Mouse (Mus musculus) embryonic facial prominence, embryonic 14.5 days (tissue): ENCODE measurements around the gene E130208F15Rik. TPM values are rescaled to one million over a fixed set of nuclear protein-coding genes. Genes with fewer than 3 reads are reported as not detected.

Source experiments
- ATAC-seq: fragments of 200-750 bp; cut with Nextera tagmentation; 2 replicates; pipeline ENCODE4 v1.8.0; 2017; ENCODE audit warnings: low read depth, moderate number of reproducible peaks, moderate TSS enrichment
- DNase-seq: peaks from one replicate; pipeline ENCODE4 v3.0.0-alpha.2; 2015; ENCODE audit warnings: low spot score
- H3K27ac ChIP-seq: fragments of 300-500 bp; sonication (generic); replicated peaks from 2 replicates; pipeline ENCODE4 v1.5.1; 2014; ENCODE audit warnings: low read depth, mild to moderate bottlenecking, low read length, moderate library complexity
- H3K27me3 ChIP-seq: fragments of 300-500 bp; sonication (generic); replicated peaks from 2 replicates; pipeline ENCODE4 v1.6.1; 2014; ENCODE audit warnings: low read length; ENCODE audit not compliant: control insufficient read depth, insufficient read depth
- H3K36me3 ChIP-seq: fragments of 300-500 bp; sonication (generic); 2 replicates; pipeline ENCODE4 v1.6.1; 2014; ENCODE audit warnings: low read length, mixed read lengths; ENCODE audit not compliant: control insufficient read depth, insufficient read depth
- H3K4me1 ChIP-seq: fragments of 300-500 bp; sonication (generic); 2 replicates; pipeline ENCODE4 v1.6.1; 2014; ENCODE audit warnings: antibody characterized with exemption, low read length; ENCODE audit not compliant: control insufficient read depth, insufficient read depth
- H3K4me2 ChIP-seq: fragments of 300-500 bp; sonication (generic); 2 replicates; pipeline ENCODE4 v1.6.1; 2014; ENCODE audit warnings: low read depth, mild to moderate bottlenecking, low read length, moderate library complexity, mixed read lengths
- H3K4me3 ChIP-seq: fragments of 300-500 bp; sonication (generic); 2 replicates; pipeline ENCODE4 v1.5.1; 2014; ENCODE audit warnings: low read depth, mild to moderate bottlenecking, low read length
- H3K9ac ChIP-seq: fragments of 300-500 bp; sonication (generic); 2 replicates; pipeline ENCODE4 v1.6.1; 2014; ENCODE audit warnings: low read depth, mild to moderate bottlenecking, low read length, moderate library complexity, mixed read lengths
- H3K9me3 ChIP-seq: fragments of 300-500 bp; sonication (generic); 2 replicates; pipeline ENCODE4 v1.6.1; 2016; ENCODE audit warnings: low read length; ENCODE audit not compliant: control insufficient read depth
- WGBS: fragments of 180-500 bp; shearing (Covaris S2); extraction: QIAGEN DNeasy Blood & Tissue Kit; methylation state at CpG from one replicate; pipeline ENCODE4 v1.1.7; 2014; 5-methylcytosine and 5-hydroxymethylcytosine counted together
- polyA plus RNA-seq: library from polyadenylated mRNA; unstranded; fragments of >200 nt; fragmentation: Nextera tagmentation; extraction: Ambion mirVana; gene quantifications from 2 replicates; pipeline ENCODE4 v1.2.1, GENCODE M21; 2014

E130208F15Rik gene
- polyA plus RNA-seq, 1 experiment from 2014 or later, result not detected

DNA sequence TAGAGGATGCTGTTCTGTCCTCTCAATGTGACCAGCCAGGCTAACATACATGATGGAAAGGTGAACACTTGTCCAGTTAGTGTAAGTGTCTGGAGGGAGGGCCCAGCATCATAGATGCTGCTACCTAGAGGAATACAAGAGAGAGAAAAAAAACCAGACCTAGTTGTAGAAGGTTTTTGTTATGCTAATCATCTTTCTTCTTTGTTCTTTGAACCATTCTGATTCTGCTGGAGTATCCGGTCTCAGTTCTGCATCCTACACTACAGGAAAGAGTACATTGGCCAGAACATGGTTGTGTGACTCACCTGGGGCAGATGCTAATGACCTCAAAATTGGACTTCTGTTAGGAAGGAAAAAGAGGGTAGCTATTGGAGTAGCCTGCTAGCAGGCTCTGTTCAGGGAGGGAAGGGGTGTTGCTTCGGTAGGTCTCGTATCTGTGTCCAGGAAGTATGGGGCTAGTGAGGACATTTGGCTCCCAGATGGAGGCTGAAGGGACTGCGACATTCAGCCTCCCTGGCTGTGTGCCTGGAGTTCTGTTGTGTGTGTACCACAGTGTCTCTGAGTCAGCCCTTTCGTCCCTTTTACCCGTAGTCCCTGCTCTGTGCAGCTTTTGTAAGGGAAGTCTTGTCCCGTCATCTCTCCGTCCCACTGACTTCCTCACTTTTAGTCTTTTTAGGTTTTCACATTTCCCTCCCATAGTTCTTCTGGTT is 34.7 kb upstream of the E130208F15Rik start:
- peaks cover 5% of the 10 kb centered on the region; the same call in 1 of the 2 replicates for H3K4me1 ChIP-seq
- no peak overlapping the region for H3K9ac ChIP-seq
- ATAC-seq (no peak), DNase-seq (peak; percentile 12)
- H3K4me2 ChIP-seq, result no peak overlapping the region
- no peak overlapping the region for H3K4me3 ChIP-seq
- H3K9me3 ChIP-seq, result no peaks in the 10 kb centered on the region
- H3K27me3 ChIP-seq, result no peaks in the 10 kb centered on the region
- no peak overlapping the region for H3K27ac ChIP-seq
- H3K36me3 ChIP-seq, result no peaks in the 10 kb centered on the region
- 54% methylated on average over 8 of the region's 8 CpGs for whole genome bisulfite sequencing

DNA sequence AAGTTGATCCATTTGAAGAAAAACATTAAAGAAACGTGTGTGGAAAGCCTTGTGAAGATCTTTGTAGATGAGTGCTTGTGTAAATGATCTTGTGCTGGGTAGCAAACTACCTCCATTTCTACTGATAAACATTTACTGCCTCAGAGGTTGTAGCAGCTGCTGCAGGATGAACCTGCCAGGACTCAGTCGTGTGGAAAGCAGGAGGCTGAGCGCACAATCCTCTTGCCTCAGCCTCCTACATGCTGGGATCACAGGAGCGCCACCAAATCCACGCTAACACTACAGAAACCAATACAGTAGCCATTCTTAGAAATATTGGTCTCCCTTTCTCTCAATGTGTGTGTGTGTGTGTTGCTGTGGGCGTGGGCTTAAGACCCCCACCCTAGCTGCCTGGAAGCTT is 33.5 kb upstream of the E130208F15Rik start:
- no peaks in the 10 kb centered on the region for H3K27me3 ChIP-seq
- no peak overlapping the region for H3K4me2 ChIP-seq
- no peak for ATAC-seq
- peaks cover 5% of the 10 kb centered on the region for H3K4me1 ChIP-seq
- H3K27ac ChIP-seq, result no peak overlapping the region
- H3K9me3 ChIP-seq, result no peaks in the 10 kb centered on the region
- no peaks in the 10 kb centered on the region for H3K36me3 ChIP-seq
- no peak overlapping the region for H3K9ac ChIP-seq
- H3K4me3 ChIP-seq, result no peak overlapping the region
- DNase-seq, result no peak
- WGBS, result 62% methylated on average over 6 of the region's 6 CpGs

DNA sequence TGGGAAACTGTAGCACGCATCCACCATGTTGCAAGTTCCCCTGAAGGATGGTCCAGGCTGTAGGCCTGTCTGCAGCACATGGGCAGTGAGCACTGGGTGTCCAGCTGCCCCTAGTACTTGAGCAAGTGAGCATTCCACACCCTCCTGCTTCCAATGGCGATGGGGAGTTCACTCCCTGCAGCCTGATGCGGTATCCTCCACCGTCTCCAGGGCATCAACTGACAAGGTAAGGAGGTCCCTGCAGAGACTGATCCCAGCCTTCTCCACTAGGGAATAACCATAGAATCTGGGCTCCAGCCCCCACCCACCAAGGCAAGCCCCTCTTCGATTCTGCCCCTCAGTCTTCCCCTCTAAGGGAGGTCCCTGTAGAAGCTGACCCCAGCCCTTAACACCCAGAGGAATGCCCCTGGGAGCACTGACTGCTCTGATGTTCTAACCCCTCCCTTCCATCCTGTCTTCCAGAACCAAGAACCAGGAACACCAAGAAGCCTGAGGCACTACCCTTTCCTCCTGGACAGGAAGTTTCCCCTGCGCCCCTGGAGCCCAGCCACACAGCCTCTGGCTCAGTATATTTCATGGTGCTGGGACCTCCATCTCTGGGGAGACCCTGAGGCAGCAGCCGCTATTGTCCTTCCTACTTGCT is 32.3 kb upstream of the E130208F15Rik start:
- H3K4me2 ChIP-seq, result no peak overlapping the region
- H3K36me3 ChIP-seq, result peaks cover 8% of the 10 kb centered on the region
- H3K27ac ChIP-seq, result 0 out of 2 replicates have a peak overlapping the region, but pooled peaks have one; percentile 24
- no peak overlapping the region for H3K9ac ChIP-seq
- H3K27me3 ChIP-seq, result no peaks in the 10 kb centered on the region
- DNase-seq (no peak), ATAC-seq (no peak)
- H3K4me1 ChIP-seq, result peaks cover 5% of the 10 kb centered on the region
- H3K4me3 ChIP-seq, result no peak overlapping the region
- no peaks in the 10 kb centered on the region for H3K9me3 ChIP-seq
- WGBS, result 58% methylated on average over 7 of the region's 7 CpGs

DNA sequence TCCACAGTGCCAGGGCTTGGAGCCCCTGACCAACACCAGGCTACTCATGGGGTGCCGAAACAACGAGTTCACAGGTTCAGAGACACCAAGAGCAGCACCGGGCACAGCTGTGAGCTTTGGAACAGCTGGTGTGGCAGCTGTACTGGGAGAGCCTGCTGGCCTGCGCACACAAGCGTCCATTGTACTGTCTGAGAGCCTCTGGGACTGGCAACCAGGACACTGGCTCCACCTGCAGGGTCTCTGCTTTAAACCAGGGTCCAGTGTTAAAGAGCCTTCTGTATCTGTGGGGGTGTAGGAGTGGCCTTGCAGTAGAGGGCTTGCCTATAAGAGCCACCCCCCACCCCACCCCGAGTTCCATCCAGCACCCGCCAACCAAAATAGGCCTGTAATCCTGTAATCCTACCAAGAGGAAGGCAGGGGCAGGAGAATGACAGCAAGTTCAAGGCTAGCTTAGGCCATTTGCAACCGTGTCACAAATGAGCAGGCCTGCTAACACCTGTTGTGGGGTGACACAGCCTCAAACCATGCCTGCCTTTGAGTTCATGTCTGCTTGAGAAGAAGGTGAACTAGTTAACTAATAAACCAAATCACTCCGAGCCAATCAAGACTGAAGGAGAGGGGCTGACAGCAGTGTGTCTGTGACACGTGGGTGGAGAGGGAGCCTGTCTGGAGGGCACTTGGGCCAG is 31.7 kb upstream of the E130208F15Rik start:
- peak; percentile 82 for DNase-seq
- Histone ChIP-seq H3K27ac (0 out of 2 replicates have a peak overlapping the region, but pooled peaks have one; percentile 24), H3K4me3 (no peak overlapping the region), H3K9ac (no peak overlapping the region), H3K27me3 (no peaks in the 10 kb centered on the region), H3K4me2 (no peak overlapping the region), H3K4me1 (peaks cover 5% of the 10 kb centered on the region), H3K36me3 (peaks cover 15% of the 10 kb centered on the region), H3K9me3 (no peaks in the 10 kb centered on the region)
- 38% methylated on average over 10 of the region's 10 CpGs for WGBS
- ATAC-seq, result peak; percentile 80

DNA sequence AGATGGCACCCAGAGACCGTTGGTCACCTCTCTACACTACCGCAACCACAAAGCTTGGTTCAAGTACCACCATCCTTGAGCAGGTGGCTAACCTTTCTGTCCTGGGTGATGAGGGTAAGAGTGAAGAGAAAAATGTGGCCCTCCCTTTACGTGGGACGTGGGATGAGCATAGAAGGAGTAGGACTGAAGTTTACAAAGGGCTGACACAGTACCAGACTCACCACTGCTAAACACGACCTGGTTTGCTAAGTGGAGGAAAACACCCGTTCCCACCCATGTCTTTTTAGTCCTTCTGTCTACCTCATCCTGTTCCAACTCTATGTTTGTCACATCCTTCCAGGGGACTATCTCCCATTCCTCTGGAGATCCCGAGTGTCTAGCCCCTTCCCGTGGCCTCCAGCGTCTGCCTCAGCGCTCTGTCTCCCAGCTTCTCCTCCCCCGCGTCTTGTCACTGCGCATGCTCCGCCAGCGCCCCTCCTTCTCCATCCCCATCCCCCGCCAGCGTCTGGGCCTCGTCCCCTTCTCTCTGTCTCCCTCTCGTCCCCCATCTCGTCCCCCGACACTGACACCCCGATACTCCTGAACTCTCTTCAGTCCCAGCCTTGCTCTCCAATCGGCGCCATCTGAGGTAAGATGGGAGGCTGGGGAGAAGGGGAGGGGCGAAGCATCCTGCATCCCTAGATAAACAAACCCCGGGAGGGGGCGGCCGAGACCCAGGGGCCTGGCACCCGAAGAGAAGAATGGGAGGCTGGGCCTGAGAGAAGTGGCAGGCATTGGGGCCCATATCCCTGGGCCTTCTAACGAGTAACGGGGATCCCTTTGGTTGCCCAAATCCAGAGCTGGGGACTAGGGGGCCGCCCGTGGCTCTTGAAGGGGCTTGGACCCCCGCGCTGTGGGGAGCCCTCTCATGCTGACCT is 30.1 kb upstream of the E130208F15Rik start, which contains the start of gene Clip3:
Gene Clip3 (plus strand): TSS at position 514 of the 917 bp plus-strand sequence.
- Histone ChIP-seq H3K4me3 (peak within 1 kb of the TSS; percentile 61), H3K27ac (peak within 1 kb of the TSS; percentile 45), H3K9me3 (no peaks in the 10 kb centered on the region), H3K4me2 (peak within 1 kb of the TSS; percentile 74), H3K9ac (peak within 1 kb of the TSS; percentile 76), H3K4me1 (peaks cover 5% of the 10 kb centered on the region), H3K27me3 (no peaks in the 10 kb centered on the region), H3K36me3 (peaks cover 31% of the 10 kb centered on the region)
- peak; percentile 86 for ATAC-seq
- 6% methylated on average over 31 of the region's 35 CpGs for WGBS
- peak; percentile 89 for DNase-seq

DNA sequence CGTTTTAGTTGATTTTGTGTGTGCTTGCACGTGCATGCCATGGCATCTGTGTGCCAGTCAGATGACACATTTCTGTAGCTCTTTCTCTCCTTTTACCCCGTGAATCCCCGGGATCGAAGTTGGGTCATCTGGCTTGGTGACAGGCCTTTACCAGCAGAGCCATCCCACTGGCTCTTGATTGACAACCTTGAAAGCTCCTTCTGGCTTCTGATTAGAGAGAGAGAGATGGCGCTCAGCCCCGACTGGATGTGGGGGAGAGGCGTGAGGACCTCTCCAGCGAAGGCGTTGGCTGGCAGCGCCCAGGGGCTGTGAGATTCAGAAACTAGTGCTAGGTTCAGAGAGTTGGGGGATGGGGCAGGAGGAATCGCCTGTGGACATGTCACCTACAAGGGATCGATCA is 27.7 kb upstream of the E130208F15Rik start:
- H3K9ac ChIP-seq, result no peak overlapping the region
- no peak overlapping the region for H3K27ac ChIP-seq
- H3K4me1 ChIP-seq, result peaks cover 5% of the 10 kb centered on the region
- DNase-seq, result no peak
- H3K27me3 ChIP-seq, result no peaks in the 10 kb centered on the region
- no peak for ATAC-seq
- H3K36me3 ChIP-seq, result peaks cover 54% of the 10 kb centered on the region
- H3K4me3 ChIP-seq, result no peak overlapping the region
- WGBS, result 83% methylated on average over 13 of the region's 13 CpGs
- no peaks in the 10 kb centered on the region for H3K9me3 ChIP-seq
- H3K4me2 ChIP-seq, result no peak overlapping the region

DNA sequence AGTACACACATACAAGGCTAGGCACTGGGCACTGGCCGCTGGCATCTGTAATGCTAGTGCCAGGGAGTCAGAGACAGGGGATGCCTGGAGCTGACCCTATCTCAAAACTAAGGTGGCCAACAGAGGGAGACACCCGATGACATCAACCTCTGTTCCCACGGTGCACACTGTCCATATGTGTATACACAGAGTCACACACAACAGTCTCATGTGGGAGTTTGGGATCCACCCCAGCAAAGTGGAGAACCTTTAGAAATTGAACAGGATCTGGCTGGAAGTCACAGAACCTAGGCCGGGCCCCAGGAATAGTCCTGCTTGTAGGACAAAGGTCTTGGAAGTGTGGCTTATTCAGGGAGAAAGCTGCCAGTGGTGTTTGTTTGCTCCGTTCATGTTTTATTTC is 27.2 kb upstream of the E130208F15Rik start:
- DNase-seq (no peak), ATAC-seq (no peak)
- Histone ChIP-seq H3K4me1 (peaks cover 5% of the 10 kb centered on the region), H3K9me3 (no peaks in the 10 kb centered on the region), H3K4me2 (no peak overlapping the region), H3K36me3 (peaks cover 59% of the 10 kb centered on the region), H3K27me3 (no peaks in the 10 kb centered on the region), H3K27ac (no peak overlapping the region), H3K4me3 (no peak overlapping the region), H3K9ac (no peak overlapping the region)
- 89% methylated on average over 5 of the region's 5 CpGs for WGBS

DNA sequence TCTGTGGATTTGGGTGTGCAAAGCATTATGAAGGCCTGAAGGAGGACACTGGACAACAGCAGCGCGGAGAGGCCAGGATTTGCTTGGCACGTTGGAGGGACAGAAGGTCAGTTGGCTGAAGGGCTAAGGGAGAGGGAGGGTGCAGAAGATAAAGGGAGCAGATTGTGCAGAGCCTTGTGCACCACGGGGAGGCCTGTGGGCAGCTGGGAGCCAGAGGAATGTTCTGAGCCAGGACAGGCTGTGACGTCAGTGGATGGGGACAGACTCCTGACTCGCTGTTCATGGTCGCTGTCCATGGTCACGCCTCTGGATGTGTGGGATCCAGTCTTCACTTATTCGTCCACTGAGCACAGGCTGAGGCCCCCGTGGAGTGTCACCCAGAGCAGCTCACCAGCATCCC is 26.4 kb upstream of the E130208F15Rik start:
- Histone ChIP-seq H3K36me3 (peaks cover 67% of the 10 kb centered on the region), H3K9ac (no peak overlapping the region), H3K4me3 (no peak overlapping the region), H3K27ac (no peak overlapping the region), H3K4me2 (no peak overlapping the region), H3K4me1 (peaks cover 5% of the 10 kb centered on the region), H3K9me3 (no peaks in the 10 kb centered on the region), H3K27me3 (no peaks in the 10 kb centered on the region)
- DNase-seq (peak; percentile 32), ATAC-seq (no peak)
- WGBS, result 59% methylated on average over 10 of the region's 10 CpGs
